Mouse (Mus musculus) limb, embryonic 10.5 days (tissue): ENCODE results near the gene Gnb1. TPM values are rescaled to one million over a fixed set of nuclear protein-coding genes. Genes with fewer than 3 reads are reported as not detected.

Source experiments
- DNase-seq: peaks from one replicate; pipeline ENCODE4 v3.0.0-alpha.2; 2017; ENCODE audit warnings: low spot score
- H3K27ac ChIP-seq: fragments of 300-500 bp; sonication (generic); 2 replicates; pipeline ENCODE4 v1.5.1; 2016; ENCODE audit warnings: mild to moderate bottlenecking
- H3K27me3 ChIP-seq: fragments of 300-500 bp; sonication (generic); 2 replicates; pipeline ENCODE4 v1.6.1; 2016; ENCODE audit warnings: low read depth, mild to moderate bottlenecking; ENCODE audit not compliant: poor library complexity, severe bottlenecking
- H3K36me3 ChIP-seq: fragments of 300-500 bp; sonication (generic); 2 replicates; pipeline ENCODE4 v1.6.1; 2016; ENCODE audit warnings: mild to moderate bottlenecking, moderate library complexity
- H3K4me1 ChIP-seq: fragments of 300-500 bp; sonication (generic); 2 replicates; pipeline ENCODE4 v1.6.1; 2016
- H3K4me3 ChIP-seq: fragments of 300-500 bp; sonication (generic); 2 replicates; pipeline ENCODE4 v1.5.1; 2016; ENCODE audit warnings: mild to moderate bottlenecking, moderate library complexity
- H3K9me3 ChIP-seq: fragments of 300-500 bp; sonication (generic); replicated peaks from 2 replicates; pipeline ENCODE4 v1.6.1; 2016; ENCODE audit warnings: mild to moderate bottlenecking
- WGBS: fragments of 180-500 bp; shearing (Covaris S2); methylation state at CpG from one replicate; pipeline ENCODE4 v1.1.7; 2016; 5-methylcytosine and 5-hydroxymethylcytosine counted together
- polyA plus RNA-seq: library from polyadenylated mRNA; unstranded; fragments of >200 nt; fragmentation: Nextera tagmentation; extraction: Ambion mirVana; gene quantifications from 2 replicates; pipeline ENCODE4 v1.2.1, GENCODE M21; 2016

Gene Gnb1
- polyA plus RNA-seq, 1 experiment from 2014 or later: 605 TPM

GRCm38 (mm10) chr4:155575521-155575920, 84.4 kb downstream of the Gnb1 start:
- WGBS: 93% methylated on average over 8 of the region's 8 CpGs
- no peaks in the 10 kb centered on the region for H3K9me3 ChIP-seq
- no peak overlapping the region for H3K27ac ChIP-seq
- H3K4me3 ChIP-seq: no peak overlapping the region
- H3K4me1 ChIP-seq: no peaks in the 10 kb centered on the region
- no peak for DNase-seq
- peaks cover 37% of the 10 kb centered on the region for H3K36me3 ChIP-seq
- H3K27me3 ChIP-seq: no peaks in the 10 kb centered on the region

GRCm38 (mm10) chr4:155577132-155577531, 86.0 kb downstream of the Gnb1 start:
- Histone ChIP-seq H3K4me1 (no peaks in the 10 kb centered on the region), H3K9me3 (no peaks in the 10 kb centered on the region), H3K27ac (no peak overlapping the region), H3K4me3 (no peak overlapping the region), H3K27me3 (no peaks in the 10 kb centered on the region), H3K36me3 (peaks cover 43% of the 10 kb centered on the region)
- WGBS: 95% methylated on average over 9 of the region's 9 CpGs
- no peak for DNase-seq

GRCm38 (mm10) chr4:155577741-155578140, 86.6 kb downstream of the Gnb1 start:
- no peak for DNase-seq
- Histone ChIP-seq H3K27me3 (no peaks in the 10 kb centered on the region), H3K27ac (no peak overlapping the region), H3K9me3 (no peaks in the 10 kb centered on the region), H3K4me3 (no peak overlapping the region), H3K36me3 (peaks cover 48% of the 10 kb centered on the region), H3K4me1 (no peaks in the 10 kb centered on the region)
- WGBS: 91% methylated on average over 5 of the region's 5 CpGs

- DNase-seq: no peak
- 89% methylated on average over 7 of the region's 7 CpGs for WGBS
- Histone ChIP-seq H3K9me3 (no peaks in the 10 kb centered on the region), H3K27ac (no peak overlapping the region), H3K27me3 (no peaks in the 10 kb centered on the region), H3K4me3 (no peak overlapping the region), H3K4me1 (no peaks in the 10 kb centered on the region), H3K36me3 (peaks cover 53% of the 10 kb centered on the region)
These were observed 87.4 kb downstream of the Gnb1 start for GRCm38 (mm10) chr4:155578336-155579125.

GRCm38 (mm10) chr4:155580420-155580819, 89.3 kb downstream of the Gnb1 start:
- H3K4me1 ChIP-seq: no peaks in the 10 kb centered on the region
- no peaks in the 10 kb centered on the region for H3K9me3 ChIP-seq
- 36% methylated on average over 1 of the region's 1 CpGs for WGBS
- no peaks in the 10 kb centered on the region for H3K27me3 ChIP-seq
- DNase-seq: peak; percentile 64
- no peak overlapping the region for H3K4me3 ChIP-seq
- H3K36me3 ChIP-seq: peaks cover 72% of the 10 kb centered on the region
- no peak overlapping the region for H3K27ac ChIP-seq

- no peaks in the 10 kb centered on the region for H3K4me1 ChIP-seq
- peaks cover 84% of the 10 kb centered on the region for H3K36me3 ChIP-seq
- WGBS: 94% methylated on average over 6 of the region's 6 CpGs
- H3K27ac ChIP-seq: no peak overlapping the region
- no peak overlapping the region for H3K4me3 ChIP-seq
- H3K27me3 ChIP-seq: no peaks in the 10 kb centered on the region
- no peaks in the 10 kb centered on the region for H3K9me3 ChIP-seq
- DNase-seq: no peak
These were observed 91.2 kb downstream of the Gnb1 start for GRCm38 (mm10) chr4:155582279-155582905.

- H3K27ac ChIP-seq: no peak overlapping the region
- H3K4me1 ChIP-seq: no peaks in the 10 kb centered on the region
- H3K4me3 ChIP-seq: no peak overlapping the region
- H3K9me3 ChIP-seq: no peaks in the 10 kb centered on the region
- H3K36me3 ChIP-seq: peaks cover 63% of the 10 kb centered on the region
- WGBS: 93% methylated on average over 5 of the region's 5 CpGs
- H3K27me3 ChIP-seq: no peaks in the 10 kb centered on the region
- no peak for DNase-seq
These were observed 98.2 kb downstream of the Gnb1 start for GRCm38 (mm10) chr4:155589356-155589755.

GRCm38 (mm10) chr4:155591012-155591719, 100.0 kb downstream of the Gnb1 start:
- WGBS: 88% methylated on average over 7 of the region's 7 CpGs
- DNase-seq: no peak
- Histone ChIP-seq H3K27ac (no peak overlapping the region), H3K4me1 (no peaks in the 10 kb centered on the region), H3K9me3 (no peaks in the 10 kb centered on the region), H3K36me3 (peaks cover 45% of the 10 kb centered on the region), H3K27me3 (no peaks in the 10 kb centered on the region), H3K4me3 (no peak overlapping the region)

- Histone ChIP-seq H3K9me3 (no peaks in the 10 kb centered on the region), H3K27me3 (no peaks in the 10 kb centered on the region), H3K4me1 (peaks cover 5% of the 10 kb centered on the region; the same call in 1 of the 2 replicates), H3K4me3 (no peak overlapping the region), H3K27ac (no peak overlapping the region), H3K36me3 (peaks cover 19% of the 10 kb centered on the region)
- no peak for DNase-seq
- WGBS: 84% methylated on average over 1 of the region's 1 CpGs
These were observed 102.6 kb downstream of the Gnb1 start for GRCm38 (mm10) chr4:155593780-155594179.

- no peak for DNase-seq
- Histone ChIP-seq H3K4me3 (no peak overlapping the region), H3K27ac (no peak overlapping the region), H3K4me1 (peaks cover 6% of the 10 kb centered on the region; the same call in 1 of the 2 replicates), H3K27me3 (no peaks in the 10 kb centered on the region), H3K36me3 (no peaks in the 10 kb centered on the region), H3K9me3 (no peaks in the 10 kb centered on the region)
- WGBS: 83% methylated on average over 3 of the region's 3 CpGs
These were observed 104.6 kb downstream of the Gnb1 start for GRCm38 (mm10) chr4:155595777-155596176.

- no peak overlapping the region for H3K4me3 ChIP-seq
- DNase-seq: no peak
- peaks cover 8% of the 10 kb centered on the region; the same call in 1 of the 2 replicates for H3K4me1 ChIP-seq
- H3K27ac ChIP-seq: no peak overlapping the region
- H3K27me3 ChIP-seq: no peaks in the 10 kb centered on the region
- 89% methylated on average over 5 of the region's 5 CpGs for whole genome bisulfite sequencing
- no peaks in the 10 kb centered on the region for H3K9me3 ChIP-seq
- no peaks in the 10 kb centered on the region for H3K36me3 ChIP-seq
These were observed 105.4 kb downstream of the Gnb1 start for GRCm38 (mm10) chr4:155596606-155597005.

- 16% methylated on average over 20 of the region's 20 CpGs for WGBS
- no peak for DNase-seq
- H3K27me3 ChIP-seq: no peaks in the 10 kb centered on the region
- H3K36me3 ChIP-seq: peaks cover 9% of the 10 kb centered on the region
- H3K4me3 ChIP-seq: no peak overlapping the region; the same call in 1 of the 2 replicates
- H3K9me3 ChIP-seq: no peaks in the 10 kb centered on the region
- H3K4me1 ChIP-seq: peaks cover 19% of the 10 kb centered on the region
- no peak overlapping the region for H3K27ac ChIP-seq
These were observed 107.4 kb downstream of the Gnb1 start for GRCm38 (mm10) chr4:155598536-155598935.
